Mouse (Mus musculus) liver, embryonic 13.5 days (tissue): ENCODE results near the gene Auts2. TPM values are rescaled to one million over a fixed set of nuclear protein-coding genes. Genes with fewer than 3 reads are reported as not detected.

Source experiments
- ATAC-seq: fragments of 200-750 bp; cut with Nextera tagmentation; 2 replicates; pipeline ENCODE4 v1.8.0; 2017; ENCODE audit warnings: low read depth, mild to moderate bottlenecking, moderate number of reproducible peaks, moderate library complexity
- DNase-seq: peaks from one replicate; pipeline ENCODE4 v3.0.0; 2022
- H3K27ac ChIP-seq: fragments of 300-500 bp; sonication (generic); 2 replicates; pipeline ENCODE4 v1.5.1; 2015; ENCODE audit warnings: moderate library complexity, mild to moderate bottlenecking, inconsistent platforms
- H3K27me3 ChIP-seq: fragments of 300-500 bp; sonication (generic); 2 replicates; pipeline ENCODE4 v1.6.1; 2015; ENCODE audit warnings: mild to moderate bottlenecking, inconsistent platforms
- H3K36me3 ChIP-seq: fragments of 300-500 bp; sonication (generic); 2 replicates; pipeline ENCODE4 v1.6.1; 2015; ENCODE audit warnings: mild to moderate bottlenecking, inconsistent platforms
- H3K4me1 ChIP-seq: fragments of 300-500 bp; sonication (generic); replicated peaks from 2 replicates; pipeline ENCODE4 v1.6.1; 2015; ENCODE audit warnings: inconsistent platforms
- H3K4me2 ChIP-seq: fragments of 300-500 bp; sonication (generic); 2 replicates; pipeline ENCODE4 v1.6.1; 2015; ENCODE audit warnings: inconsistent platforms, mild to moderate bottlenecking, moderate library complexity
- H3K4me3 ChIP-seq: fragments of 300-500 bp; sonication (generic); replicated peaks from 2 replicates; pipeline ENCODE4 v1.5.1; 2015; ENCODE audit warnings: mild to moderate bottlenecking, inconsistent platforms
- H3K9ac ChIP-seq: fragments of 300-500 bp; sonication (generic); 2 replicates; pipeline ENCODE4 v1.6.1; 2015; ENCODE audit warnings: mild to moderate bottlenecking, inconsistent platforms
- H3K9me3 ChIP-seq: fragments of 300-500 bp; sonication (generic); replicated peaks from 2 replicates; pipeline ENCODE4 v1.6.1; 2016; ENCODE audit warnings: inconsistent platforms
- WGBS: fragments of 180-500 bp; shearing (Covaris S2); methylation state at CpG from one replicate; pipeline ENCODE4 v1.1.7; 2015; ENCODE audit not compliant: insufficient replicate concordance; 5-methylcytosine and 5-hydroxymethylcytosine counted together
- polyA plus RNA-seq: library from polyadenylated mRNA; unstranded; fragments of >200 nt; fragmentation: Nextera tagmentation; extraction: Ambion mirVana; gene quantifications from 2 replicates; pipeline ENCODE4 v1.2.1, GENCODE M21; 2015

Gene Auts2
- polyA plus RNA-seq, 1 experiment from 2014 or later = 1.5 TPM

DNA sequence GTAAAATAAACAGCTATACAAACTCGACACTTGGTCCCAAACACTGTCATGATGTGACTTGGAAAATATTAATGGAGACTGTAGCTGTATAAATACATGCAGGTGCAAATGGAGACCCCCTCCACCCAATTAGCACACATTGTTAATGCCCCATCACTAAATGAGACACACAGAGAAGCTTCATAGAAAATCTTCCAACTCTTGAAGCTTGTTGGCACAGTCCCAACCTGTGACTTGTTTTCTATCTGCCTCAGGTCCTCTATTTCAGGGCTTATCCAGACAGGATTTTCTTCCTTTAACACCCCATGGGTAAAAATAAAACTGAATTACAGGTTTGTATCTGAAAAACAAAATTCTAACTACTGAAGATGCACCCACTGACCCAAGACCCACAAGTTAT lies 272.2 kb downstream of the Auts2 start:
- H3K36me3 ChIP-seq = no peaks in the 10 kb centered on the region
- H3K9ac ChIP-seq = no peak overlapping the region
- H3K9me3 ChIP-seq = no peaks in the 10 kb centered on the region
- H3K27ac ChIP-seq = no peak overlapping the region
- H3K4me1 ChIP-seq = peaks cover 7% of the 10 kb centered on the region
- no peak for ATAC-seq
- H3K4me3 ChIP-seq = no peak overlapping the region
- DNase-seq = no peak
- no peak overlapping the region for H3K4me2 ChIP-seq
- H3K27me3 ChIP-seq = no peaks in the 10 kb centered on the region
- WGBS = 44% methylated on average over 1 of the region's 1 CpGs

DNA sequence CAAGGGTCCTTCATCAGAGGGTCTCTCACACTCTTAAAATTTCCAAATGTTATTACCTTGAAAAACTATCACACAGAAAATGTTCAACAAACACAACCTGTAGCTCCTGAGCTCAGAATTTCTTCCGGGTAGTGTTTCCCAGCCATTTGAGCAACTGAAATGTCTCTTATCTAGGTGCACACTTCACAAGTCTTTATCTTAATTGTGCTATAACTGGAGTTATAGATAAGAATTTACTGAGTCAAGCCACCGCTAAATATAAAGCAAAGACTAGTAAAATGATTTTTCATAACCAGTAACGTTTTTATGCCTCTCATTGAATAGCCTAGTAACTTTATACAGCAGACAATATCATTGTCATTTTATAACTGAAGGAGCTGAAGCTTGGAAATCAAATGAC lies 273.1 kb downstream of the Auts2 start:
- ATAC-seq (no peak), DNase-seq (no peak)
- Histone ChIP-seq H3K36me3 (no peaks in the 10 kb centered on the region), H3K27me3 (no peaks in the 10 kb centered on the region), H3K4me1 (peaks cover 7% of the 10 kb centered on the region), H3K27ac (no peak overlapping the region), H3K4me3 (no peak overlapping the region), H3K9ac (no peak overlapping the region), H3K9me3 (no peaks in the 10 kb centered on the region), H3K4me2 (no peak overlapping the region)
- WGBS = 17% methylated on average over 3 of the region's 3 CpGs

DNA sequence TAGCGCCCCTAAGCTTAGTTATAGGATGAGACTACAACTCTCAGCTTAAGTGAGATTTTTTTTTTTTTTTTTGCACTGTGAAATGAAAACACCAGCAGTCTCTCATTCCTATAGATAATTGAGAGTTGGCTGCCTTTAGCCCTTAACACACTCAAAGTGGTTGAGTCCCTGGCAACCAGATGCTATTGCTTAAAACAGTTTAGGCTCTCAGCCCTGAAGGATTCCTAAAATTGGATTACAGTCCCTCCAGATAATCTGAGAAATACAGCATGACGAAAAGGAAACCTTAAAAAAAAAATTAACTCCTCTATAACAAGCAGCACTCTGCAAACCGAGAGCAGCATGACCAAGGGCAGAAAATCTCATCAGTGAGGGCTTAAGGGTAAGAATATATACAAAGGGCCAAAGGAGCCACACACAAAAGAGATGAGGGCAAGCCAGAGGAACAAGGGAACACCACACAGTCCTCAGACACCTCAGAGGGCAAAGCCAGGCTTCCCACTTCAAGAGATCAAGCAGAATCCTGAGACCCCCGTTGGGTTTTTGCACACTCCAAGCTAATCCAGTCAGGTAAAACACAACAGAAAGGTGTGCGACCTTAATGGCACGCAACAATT lies 274.7 kb downstream of the Auts2 start:
- Histone ChIP-seq H3K27ac (no peak overlapping the region), H3K9me3 (no peaks in the 10 kb centered on the region), H3K4me3 (no peak overlapping the region), H3K36me3 (no peaks in the 10 kb centered on the region), H3K4me1 (peaks cover 7% of the 10 kb centered on the region), H3K9ac (no peak overlapping the region), H3K4me2 (no peak overlapping the region), H3K27me3 (no peaks in the 10 kb centered on the region)
- DNase-seq (no peak), ATAC-seq (no peak)
- WGBS = 63% methylated on average over 6 of the region's 6 CpGs

DNA sequence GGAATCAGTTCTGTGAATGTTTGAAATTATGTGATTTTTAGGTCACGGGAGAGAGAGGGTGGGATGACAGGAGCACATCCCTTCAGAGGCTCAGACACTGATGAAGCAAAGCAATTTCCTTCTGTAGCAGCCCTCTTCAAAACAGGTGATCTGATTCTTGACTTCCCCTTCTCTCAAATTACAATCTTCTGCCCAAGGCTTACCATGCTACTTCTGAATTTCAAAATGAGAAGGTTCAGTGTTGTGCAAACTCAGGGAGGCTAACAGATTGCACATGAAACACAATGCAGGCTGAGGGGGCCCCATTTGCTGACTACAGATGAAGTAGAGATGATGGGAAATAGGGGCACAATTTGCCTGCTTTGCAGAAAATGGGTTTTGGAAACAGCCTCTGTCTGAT lies 278.1 kb downstream of the Auts2 start:
- DNase-seq (no peak), ATAC-seq (no peak)
- peaks cover 7% of the 10 kb centered on the region for H3K4me1 ChIP-seq
- H3K27me3 ChIP-seq = no peaks in the 10 kb centered on the region
- no peak overlapping the region for H3K9ac ChIP-seq
- no peak overlapping the region for H3K4me3 ChIP-seq
- WGBS = 52% methylated on average over 1 of the region's 1 CpGs
- H3K9me3 ChIP-seq = no peaks in the 10 kb centered on the region
- H3K27ac ChIP-seq = no peak overlapping the region
- no peak overlapping the region for H3K4me2 ChIP-seq
- no peaks in the 10 kb centered on the region for H3K36me3 ChIP-seq

DNA sequence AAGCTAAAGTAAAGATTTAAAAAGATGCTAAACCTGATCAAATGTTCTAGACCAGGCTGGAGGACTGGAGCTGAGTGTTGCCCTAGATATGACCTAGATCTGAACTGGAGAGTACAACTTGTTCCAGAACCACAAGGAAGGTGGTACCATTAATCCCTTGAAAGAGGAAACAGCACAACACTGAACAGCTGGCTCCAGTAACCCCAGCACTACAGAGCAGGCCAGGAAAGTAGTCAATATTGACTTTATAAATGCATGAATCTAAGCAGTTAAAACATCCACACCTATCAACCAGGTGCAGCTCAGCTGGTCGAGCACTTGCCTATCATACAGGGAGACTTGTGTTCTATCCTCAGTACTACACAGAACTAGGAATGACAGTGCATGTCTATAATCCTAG lies 281.4 kb downstream of the Auts2 start:
- H3K4me1 ChIP-seq = no peaks in the 10 kb centered on the region
- ATAC-seq = no peak
- no peaks in the 10 kb centered on the region for H3K27me3 ChIP-seq
- no peak for DNase-seq
- H3K4me3 ChIP-seq = no peak overlapping the region
- WGBS = 41% methylated on average over 1 of the region's 1 CpGs
- H3K27ac ChIP-seq = no peak overlapping the region
- no peaks in the 10 kb centered on the region for H3K9me3 ChIP-seq
- H3K4me2 ChIP-seq = no peak overlapping the region
- no peak overlapping the region for H3K9ac ChIP-seq
- no peaks in the 10 kb centered on the region for H3K36me3 ChIP-seq

DNA sequence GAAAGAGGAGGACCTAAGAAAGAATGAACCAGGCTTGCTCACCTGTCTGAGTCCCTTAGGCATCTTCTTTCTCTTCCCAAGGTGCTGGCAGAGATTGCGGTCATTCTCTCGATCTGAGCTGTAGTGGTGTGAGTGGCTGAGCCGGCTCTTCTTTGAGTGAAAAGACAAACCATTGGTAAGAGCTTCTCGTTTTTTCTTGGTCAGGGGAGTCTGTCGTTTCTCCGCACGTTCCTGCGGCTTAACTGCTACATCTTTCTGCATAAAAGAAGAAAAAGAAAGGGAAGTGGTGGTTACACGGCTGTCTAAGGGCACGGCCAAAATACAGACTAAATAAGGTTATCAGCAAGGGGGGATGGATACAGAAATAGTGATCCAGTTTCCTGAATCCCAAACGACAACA lies 284.3 kb downstream of the Auts2 start:
- no peaks in the 10 kb centered on the region for H3K9me3 ChIP-seq
- no peak overlapping the region for H3K9ac ChIP-seq
- 30% methylated on average over 11 of the region's 11 CpGs for WGBS
- no peaks in the 10 kb centered on the region for H3K27me3 ChIP-seq
- DNase-seq (no peak), ATAC-seq (no peak)
- H3K27ac ChIP-seq = no peak overlapping the region
- H3K4me2 ChIP-seq = no peak overlapping the region
- no peaks in the 10 kb centered on the region for H3K4me1 ChIP-seq
- no peak overlapping the region for H3K4me3 ChIP-seq
- no peaks in the 10 kb centered on the region for H3K36me3 ChIP-seq

DNA sequence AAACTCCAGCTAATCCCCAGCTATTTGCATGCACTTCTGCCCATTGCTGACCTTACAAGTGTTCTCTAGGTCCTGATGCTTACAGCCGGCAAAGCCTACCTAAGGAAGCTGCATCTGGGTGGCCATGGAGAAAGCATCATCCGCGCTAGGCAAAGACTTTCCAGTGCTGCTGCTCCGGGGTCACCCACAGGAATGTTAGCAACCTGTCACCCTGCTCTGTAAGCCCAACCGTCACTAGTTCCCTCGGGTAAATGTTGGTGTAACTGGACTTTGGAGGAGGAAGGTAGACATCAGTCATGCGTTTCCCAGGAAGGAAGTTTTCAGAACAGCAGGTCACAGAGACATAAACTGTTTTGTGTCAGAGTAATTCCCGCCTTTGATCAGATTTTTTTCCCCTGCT lies 287.6 kb downstream of the Auts2 start:
- no peaks in the 10 kb centered on the region for H3K9me3 ChIP-seq
- DNase-seq (no peak), ATAC-seq (no peak)
- H3K27ac ChIP-seq = no peak overlapping the region
- H3K4me1 ChIP-seq = no peaks in the 10 kb centered on the region
- H3K4me3 ChIP-seq = no peak overlapping the region
- no peaks in the 10 kb centered on the region for H3K36me3 ChIP-seq
- 64% methylated on average over 8 of the region's 8 CpGs for WGBS
- no peak overlapping the region for H3K9ac ChIP-seq
- no peaks in the 10 kb centered on the region for H3K27me3 ChIP-seq
- H3K4me2 ChIP-seq = no peak overlapping the region

DNA sequence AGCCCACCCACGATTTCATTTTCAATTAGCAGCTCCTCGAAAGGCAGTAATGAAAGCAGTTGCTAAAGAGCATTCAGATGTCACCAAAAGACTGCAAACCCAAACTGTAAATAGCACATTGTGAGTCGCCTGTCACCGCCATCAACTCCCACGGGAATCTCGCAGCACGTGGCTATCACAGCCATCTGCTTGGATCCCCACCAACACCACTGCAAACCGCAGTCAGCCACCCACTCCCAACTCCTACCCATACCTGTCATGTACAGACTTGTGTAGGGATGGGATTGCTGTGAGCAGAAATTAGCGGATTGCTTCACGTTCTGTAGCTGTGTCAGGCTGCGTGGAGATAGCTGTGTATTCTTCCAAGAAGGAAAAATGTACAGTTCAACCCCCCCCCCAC lies 293.6 kb downstream of the Auts2 start:
- WGBS = 64% methylated on average over 11 of the region's 11 CpGs
- Histone ChIP-seq H3K27ac (no peak overlapping the region), H3K36me3 (no peaks in the 10 kb centered on the region), H3K4me2 (no peak overlapping the region), H3K9ac (no peak overlapping the region), H3K4me3 (no peak overlapping the region), H3K9me3 (no peaks in the 10 kb centered on the region), H3K4me1 (no peaks in the 10 kb centered on the region), H3K27me3 (no peaks in the 10 kb centered on the region)
- ATAC-seq (no peak), DNase-seq (no peak)

DNA sequence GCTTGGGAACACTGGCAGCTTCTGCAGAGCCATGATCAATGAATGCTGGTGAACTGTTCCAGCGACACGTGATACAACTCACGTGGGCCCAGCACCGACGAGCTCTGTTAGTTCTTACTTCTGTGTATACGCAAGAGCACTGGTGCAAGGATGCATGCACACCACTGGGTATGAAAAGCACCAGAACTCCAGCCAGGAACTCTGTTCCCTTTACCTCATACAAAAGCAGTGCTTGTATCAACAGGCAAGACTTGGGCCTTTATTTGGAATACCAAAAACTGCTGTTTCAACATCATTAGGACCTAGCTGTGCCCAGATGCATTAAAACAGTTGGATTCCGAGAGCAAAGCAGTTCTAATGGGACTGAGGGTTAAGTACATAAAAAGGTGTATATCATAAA lies 295.1 kb downstream of the Auts2 start:
- ATAC-seq (no peak), DNase-seq (no peak)
- no peak overlapping the region for H3K4me2 ChIP-seq
- no peak overlapping the region for H3K9ac ChIP-seq
- no peaks in the 10 kb centered on the region for H3K27me3 ChIP-seq
- H3K4me1 ChIP-seq = no peaks in the 10 kb centered on the region
- H3K27ac ChIP-seq = no peak overlapping the region
- H3K36me3 ChIP-seq = no peaks in the 10 kb centered on the region
- no peak overlapping the region for H3K4me3 ChIP-seq
- H3K9me3 ChIP-seq = no peaks in the 10 kb centered on the region
- WGBS = 75% methylated on average over 7 of the region's 7 CpGs

DNA sequence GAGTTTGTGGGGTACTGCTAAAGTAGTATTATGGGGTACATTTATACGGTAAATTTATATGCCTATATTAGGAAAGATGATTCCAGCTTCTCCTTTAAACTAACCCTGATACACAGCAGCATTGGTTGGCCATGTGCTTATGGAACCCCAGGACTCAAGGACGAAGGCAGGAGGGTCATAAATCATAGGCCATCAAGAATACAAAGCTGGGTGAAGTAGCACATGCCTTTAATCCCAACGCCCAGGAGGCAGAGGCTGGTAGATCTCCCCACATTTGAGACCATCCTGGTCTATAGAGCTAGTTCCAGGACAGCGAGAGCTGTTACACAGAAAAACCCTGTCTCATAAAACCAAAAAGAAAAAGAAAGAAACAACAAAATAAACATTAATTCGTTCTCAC lies 307.7 kb downstream of the Auts2 start:
- ATAC-seq = no peak
- no peaks in the 10 kb centered on the region for H3K36me3 ChIP-seq
- no peak overlapping the region for H3K27ac ChIP-seq
- no peaks in the 10 kb centered on the region for H3K9me3 ChIP-seq
- no peaks in the 10 kb centered on the region for H3K27me3 ChIP-seq
- DNase-seq = no peak
- peaks cover 4% of the 10 kb centered on the region; the same call in 1 of the 2 replicates for H3K4me1 ChIP-seq
- 64% methylated on average over 5 of the region's 5 CpGs for WGBS
- H3K4me3 ChIP-seq = no peak overlapping the region
- H3K9ac ChIP-seq = no peak overlapping the region
- H3K4me2 ChIP-seq = no peak overlapping the region

DNA sequence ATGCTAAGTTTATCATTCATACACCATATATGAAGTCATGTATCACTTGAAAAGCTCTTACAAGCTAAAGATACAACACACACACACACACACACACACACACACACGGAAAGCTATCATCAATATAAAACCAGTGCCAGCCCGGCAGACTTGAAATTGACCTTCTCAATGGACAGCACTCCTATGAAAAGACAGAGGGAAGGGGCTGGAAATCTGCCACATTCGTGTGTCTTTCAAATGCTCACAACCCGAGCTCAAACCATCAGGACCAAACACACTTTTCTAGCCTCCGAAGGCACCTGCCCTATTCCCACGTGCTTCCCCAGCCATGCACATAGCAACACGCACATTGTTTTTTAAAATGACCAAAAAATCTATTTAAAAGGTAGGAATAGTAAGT lies 308.7 kb downstream of the Auts2 start:
- Histone ChIP-seq H3K27ac (no peak overlapping the region), H3K4me1 (peaks cover 13% of the 10 kb centered on the region; the same call in 1 of the 2 replicates), H3K4me2 (no peak overlapping the region), H3K9ac (no peak overlapping the region), H3K27me3 (no peaks in the 10 kb centered on the region), H3K36me3 (no peaks in the 10 kb centered on the region), H3K9me3 (no peaks in the 10 kb centered on the region), H3K4me3 (no peak overlapping the region)
- 69% methylated on average over 7 of the region's 7 CpGs for WGBS
- DNase-seq = no peak
- ATAC-seq = no peak

DNA sequence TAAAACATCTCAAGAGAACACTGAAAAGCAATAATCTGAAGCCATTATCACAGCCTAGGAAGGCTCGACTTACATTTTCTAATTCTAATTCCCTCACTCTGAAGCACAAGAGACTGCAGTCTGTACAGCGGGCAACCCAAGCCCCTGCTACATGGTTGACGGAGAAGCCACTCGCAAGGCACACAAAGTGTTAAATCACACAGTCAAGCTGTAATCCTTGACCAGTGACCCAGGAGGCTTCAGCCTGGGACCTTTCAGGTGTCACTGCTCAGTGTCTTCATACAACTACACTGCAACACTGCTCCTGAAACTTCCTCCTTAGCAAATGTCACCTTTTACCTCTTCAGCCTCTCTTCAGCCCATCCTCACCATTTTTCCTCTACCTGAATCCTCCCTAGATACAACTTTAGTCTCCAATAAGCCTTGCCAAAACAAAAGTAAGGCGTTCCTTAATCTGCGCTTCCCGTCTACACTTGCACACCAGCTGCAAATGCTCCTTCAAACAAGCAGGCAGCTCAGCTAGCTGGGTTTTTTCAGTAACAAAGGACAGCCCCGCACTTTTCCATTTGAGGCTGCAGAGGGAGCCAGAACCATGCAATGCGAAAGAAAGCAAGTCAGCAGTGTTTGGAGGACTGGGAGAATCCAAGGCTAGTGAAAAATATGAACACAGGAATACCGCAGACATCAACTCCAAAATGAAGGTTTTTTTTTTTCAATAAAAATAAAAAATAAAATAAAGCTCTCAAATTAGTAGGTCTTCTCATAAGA lies 311.7 kb downstream of the Auts2 start:
- Histone ChIP-seq H3K9ac (no peak overlapping the region), H3K4me2 (no peak overlapping the region), H3K4me1 (peaks cover 15% of the 10 kb centered on the region; the same call in 1 of the 2 replicates), H3K27me3 (no peaks in the 10 kb centered on the region), H3K27ac (no peak overlapping the region), H3K4me3 (no peak overlapping the region), H3K9me3 (no peaks in the 10 kb centered on the region), H3K36me3 (no peaks in the 10 kb centered on the region)
- no peak for DNase-seq
- 50% methylated on average over 10 of the region's 10 CpGs for WGBS
- ATAC-seq = no peak
